Mouse (Mus musculus): ENCODE data around the gene Thsd4.
A peak's percentile ranks its signal among the peaks of the same experiment; 100 is the strongest.

The Thsd4 gene

GRCm38 (mm10) chr9:60150511-60150910 lies 371.3 kb downstream of the Thsd4 start:
- DNase-seq (ENCODE audit: low read depth, low spot score), result no peak

- DNase-seq (ENCODE audit: low read depth, low spot score), result no peak
Measured at GRCm38 (mm10) chr9:60148988-60149387, 372.9 kb downstream of the Thsd4 start.

DNA sequence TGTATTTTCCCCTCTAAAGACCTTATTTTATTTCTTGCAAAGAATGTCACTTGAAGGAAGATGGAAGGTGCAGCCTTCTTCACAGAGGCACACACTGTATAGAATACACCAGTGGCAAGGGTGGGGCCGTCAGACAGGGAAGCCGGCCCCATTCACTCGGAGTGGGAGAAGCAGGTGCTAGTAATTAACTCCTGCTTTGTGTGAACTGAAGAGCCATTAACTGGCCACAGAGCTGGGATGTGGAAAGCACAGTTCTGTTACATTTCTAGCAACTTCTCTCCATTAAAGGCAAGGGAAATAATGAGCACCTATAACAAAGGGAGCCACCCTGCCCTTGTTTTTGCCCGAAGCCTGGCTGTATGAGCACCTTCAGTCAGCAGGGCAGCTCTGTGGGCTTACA lies 374.4 kb downstream of the Thsd4 start:
- DNase-seq (ENCODE audit: low read depth, low spot score), result no peak

GRCm38 (mm10) chr9:60143816-60144215 lies 378.0 kb downstream of the Thsd4 start:
- no peak for DNase-seq (ENCODE audit: low read depth, low spot score)

DNA sequence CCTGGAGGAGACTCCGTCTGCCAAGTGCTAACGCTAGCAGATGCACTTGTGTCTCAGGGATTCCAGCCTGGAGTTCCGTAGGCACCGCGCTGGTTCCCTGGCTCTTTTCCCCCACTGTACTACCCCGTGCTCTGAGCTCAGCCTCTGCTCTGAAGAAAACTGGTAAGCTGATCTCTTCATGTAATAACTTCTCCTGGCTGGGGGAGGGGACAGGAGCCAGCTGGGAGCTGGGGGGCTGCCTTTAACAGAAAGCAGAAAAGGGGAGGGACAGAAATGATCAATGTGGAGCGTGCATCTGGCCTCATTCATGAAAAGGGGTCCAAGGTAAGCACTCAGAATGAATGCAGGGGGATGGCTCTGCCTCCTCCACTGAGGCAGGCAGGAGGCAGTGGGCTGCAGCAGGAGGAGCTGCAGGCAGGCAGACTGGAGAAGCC lies 380.7 kb downstream of the Thsd4 start:
- DNase-seq (ENCODE audit: low read depth, low spot score), result peak; percentile 47

DNA sequence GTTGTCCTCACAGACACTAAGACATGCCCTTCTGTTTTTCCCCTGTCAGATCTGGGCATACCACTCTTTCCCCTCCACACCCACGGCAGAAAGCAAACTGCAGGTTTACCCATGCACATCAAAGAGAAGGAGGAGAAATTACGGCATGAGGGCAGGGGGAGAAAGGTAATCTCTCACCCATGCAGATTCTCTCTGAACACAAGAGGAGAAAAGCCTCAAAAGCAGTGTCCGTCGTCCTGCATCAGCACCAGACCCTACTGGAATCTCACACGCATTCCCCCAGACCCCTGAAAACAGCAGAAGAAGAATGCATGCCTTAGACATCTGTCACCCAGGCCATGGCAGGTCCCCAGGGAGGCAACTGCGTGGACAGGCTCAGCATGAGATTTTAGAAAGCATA lies 381.4 kb downstream of the Thsd4 start:
- DNase-seq (ENCODE audit: low read depth, low spot score), result no peak

DNA sequence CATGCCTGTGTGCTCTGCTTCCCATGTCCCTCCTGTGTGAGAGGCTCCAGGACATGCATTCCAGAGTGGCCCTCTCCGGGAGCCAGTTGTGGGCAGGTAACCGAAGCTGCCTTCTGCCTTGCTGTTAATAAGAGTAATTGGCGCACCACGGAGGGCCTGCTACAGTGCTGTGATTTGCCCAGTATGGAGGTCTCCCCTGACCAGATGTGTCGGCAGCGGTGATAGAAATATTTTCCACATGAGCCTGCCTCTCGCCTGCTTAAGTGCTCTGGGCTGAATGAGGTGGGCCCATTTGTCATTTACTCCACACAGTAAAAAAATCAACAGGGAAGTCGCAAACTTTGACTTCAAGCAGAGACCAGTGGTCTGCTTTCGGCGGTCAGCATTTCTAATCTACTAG lies 382.4 kb downstream of the Thsd4 start:
- DNase-seq (ENCODE audit: low read depth, low spot score), result no peak

DNA sequence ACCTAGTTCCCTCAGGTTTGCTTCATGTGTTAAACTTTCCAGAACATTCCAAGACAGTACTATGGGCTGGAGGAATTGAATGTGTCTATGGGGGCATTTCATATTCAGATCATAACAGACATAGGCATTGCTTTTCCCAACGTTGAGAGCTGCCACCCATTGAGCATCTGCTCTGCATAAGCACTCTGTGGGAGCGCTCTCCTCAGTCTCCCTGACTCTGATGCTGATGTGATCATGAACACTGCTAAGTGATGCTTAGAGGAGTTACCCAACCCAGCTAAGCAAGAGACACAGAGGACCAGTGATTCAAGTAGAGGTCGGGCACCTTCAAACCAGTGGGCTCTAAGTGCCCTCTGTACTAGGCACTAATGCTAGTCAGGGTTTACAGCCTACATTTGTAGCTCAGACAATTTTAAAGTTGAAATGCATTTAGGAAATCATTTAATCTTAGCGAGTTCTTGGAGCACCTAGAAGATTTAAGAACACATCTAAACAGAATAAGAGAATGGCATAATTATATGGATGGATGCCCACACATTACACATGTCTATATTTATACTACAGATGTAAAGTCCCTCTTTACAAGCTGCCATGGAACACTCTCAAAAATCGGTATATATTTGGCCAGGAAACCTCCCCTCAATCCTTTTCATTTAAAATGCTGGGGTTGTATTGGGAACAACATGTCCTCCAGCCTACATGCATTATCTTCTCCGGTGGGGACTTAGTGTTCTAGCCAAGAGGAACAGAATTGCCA lies 392.4 kb downstream of the Thsd4 start:
- no peak for DNase-seq (ENCODE audit: low read depth, low spot score)

DNA sequence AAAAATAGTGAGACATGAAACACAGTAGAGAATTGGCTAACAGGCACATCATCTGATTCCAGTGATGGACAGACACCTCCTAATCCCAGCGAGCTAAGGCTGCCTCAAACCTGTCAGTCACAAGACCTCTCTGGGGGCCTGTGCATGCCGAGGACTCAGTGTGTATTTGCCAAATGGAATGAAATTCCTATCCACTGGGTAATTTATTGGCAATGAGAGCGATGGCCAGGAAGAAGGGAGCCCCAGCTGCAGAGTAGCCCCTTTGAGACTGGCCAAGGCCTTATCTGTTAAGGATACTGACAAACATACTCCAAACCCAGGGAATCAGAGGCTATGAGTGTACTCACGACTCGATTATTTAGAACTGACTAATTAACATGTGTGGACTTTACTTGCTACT lies 394.9 kb downstream of the Thsd4 start:
- no peak for DNase-seq (ENCODE audit: low read depth, low spot score)

DNA sequence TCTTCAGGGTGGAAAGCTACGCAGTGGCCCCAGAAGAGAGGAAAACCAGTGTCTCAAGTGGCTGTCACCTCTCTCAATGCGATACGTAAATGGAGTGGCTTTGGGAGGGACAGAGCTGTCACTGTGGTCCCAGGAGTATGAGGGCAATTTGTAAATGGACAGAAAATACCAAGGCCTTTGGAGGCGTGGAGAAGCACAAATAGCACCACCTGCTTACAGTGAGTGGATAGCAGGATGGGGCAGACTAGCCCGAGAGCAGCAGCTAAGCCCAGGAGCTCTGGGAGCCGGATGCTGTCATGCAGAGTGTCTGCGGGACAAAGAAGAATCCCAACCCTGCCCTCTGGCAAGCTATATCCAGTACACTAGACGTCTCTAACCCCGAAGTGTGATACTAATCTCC lies 397.7 kb downstream of the Thsd4 start:
- DNase-seq (ENCODE audit: low read depth, low spot score), result no peak

DNA sequence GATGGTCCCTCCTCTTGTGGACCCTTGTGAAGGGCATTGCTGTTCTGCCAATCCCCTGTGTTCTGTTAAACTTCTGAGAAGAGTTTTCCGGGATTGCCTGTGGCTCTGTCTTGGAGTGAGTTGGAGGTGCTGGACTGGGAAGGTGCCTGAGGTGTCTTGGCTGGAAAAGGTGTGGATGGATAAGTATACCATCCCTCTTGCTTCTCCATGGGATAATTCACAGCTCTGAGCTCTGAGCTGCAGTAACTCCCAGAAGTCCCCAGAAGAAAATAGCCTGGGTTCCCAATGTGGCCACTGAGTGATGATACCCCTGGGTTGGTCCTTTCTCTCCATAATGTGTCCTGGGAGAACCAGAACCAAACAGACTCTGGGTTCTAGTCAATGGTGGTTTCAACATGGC lies 398.8 kb downstream of the Thsd4 start:
- no peak for DNase-seq (ENCODE audit: low read depth, low spot score)

GRCm38 (mm10) chr9:60119846-60120245 lies 402.0 kb downstream of the Thsd4 start:
- DNase-seq (ENCODE audit: low read depth, low spot score), result no peak

- no peak for DNase-seq (ENCODE audit: low read depth, low spot score)
Measured at GRCm38 (mm10) chr9:60117831-60118230, 404.0 kb downstream of the Thsd4 start.

DNA sequence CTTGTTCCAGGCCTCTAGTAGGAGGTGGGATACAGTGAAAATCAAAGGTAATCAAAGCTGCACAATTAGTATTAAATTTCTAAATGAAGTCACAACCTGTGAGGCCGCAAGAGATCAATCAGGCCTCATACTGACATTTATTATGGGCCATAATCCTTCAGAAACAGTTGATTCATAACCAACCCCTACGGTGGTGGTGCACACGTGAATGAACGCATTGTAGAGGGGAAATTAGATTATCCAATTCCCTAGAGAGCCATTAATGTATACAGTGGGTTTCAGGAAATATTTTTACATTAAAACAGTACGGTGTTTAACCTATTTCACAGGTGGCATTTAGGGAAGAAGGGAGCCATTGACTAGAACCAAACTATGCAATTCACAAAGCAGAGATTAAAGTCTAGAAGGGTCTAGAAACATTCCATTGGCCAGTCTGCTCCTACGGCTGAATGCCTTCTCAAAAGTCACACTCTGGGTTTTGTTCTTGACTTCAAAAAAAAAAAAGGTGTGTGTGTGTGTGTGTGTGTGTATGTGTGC lies 406.1 kb downstream of the Thsd4 start:
- no peak for DNase-seq (ENCODE audit: low read depth, low spot score)

GRCm38 (mm10) chr9:60115306-60115705 lies 406.5 kb downstream of the Thsd4 start:
- no peak for DNase-seq (ENCODE audit: low read depth, low spot score)

DNA sequence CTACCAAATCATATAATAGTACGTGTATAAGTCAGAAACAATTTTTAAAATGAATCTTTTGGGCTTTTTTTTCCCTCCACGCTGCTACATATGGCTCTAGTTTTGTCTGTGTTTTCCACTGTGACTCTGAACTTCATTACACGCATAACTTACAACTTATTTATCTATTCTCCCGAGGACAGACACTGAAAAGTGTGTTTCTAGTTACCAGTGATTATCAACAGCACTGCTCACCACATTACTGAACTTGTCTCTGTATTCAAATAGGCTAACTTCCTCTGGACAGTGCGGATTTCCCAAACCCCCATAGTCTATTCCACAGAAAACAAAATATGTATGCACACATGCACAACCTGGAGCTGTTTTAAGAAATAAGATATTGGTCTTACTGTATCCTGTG lies 411.6 kb downstream of the Thsd4 start:
- DNase-seq (ENCODE audit: low read depth, low spot score), result no peak

- DNase-seq (ENCODE audit: low read depth, low spot score), result no peak
Measured at GRCm38 (mm10) chr9:60106683-60107082, 415.2 kb downstream of the Thsd4 start.

DNA sequence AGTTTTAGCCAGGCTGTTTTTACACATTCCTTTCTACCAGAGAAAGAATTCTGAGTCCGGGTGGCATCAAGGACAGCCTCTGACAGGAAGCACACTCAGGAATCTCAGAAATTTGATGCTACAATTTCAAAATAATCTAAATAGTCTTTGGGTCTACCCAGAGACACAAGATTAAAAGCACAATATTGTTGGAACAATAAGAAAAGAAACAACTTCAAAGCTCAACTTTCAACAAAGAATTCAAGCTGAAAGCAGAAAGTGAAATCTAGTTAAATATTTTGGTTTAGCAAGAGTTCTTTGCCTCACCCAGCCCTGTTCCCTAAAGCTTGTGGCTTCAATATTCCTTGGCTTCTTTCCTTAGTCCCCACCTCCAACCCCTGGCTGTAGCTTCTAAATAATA lies 415.7 kb downstream of the Thsd4 start:
- no peak for DNase-seq (ENCODE audit: low read depth, low spot score)

DNA sequence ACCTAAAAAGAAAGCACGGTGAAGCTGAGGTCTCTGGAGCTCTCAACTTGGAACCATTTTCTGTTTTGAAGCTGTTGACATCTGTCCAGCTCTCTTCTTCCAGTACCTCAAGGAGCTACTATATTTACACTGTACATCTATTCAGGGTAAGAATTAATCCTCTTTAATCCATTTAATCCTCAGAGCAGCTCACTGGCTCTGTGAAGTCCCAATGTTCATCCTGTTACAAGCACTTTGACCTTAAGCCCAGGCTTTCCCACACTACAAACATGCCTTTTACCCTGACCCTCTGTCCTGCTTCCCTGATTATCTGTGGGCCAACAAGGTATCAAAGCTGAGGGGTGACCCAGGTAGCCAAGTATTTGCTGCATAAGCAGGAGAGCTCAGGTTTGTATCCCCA lies 427.6 kb downstream of the Thsd4 start:
- no peak for DNase-seq (ENCODE audit: low read depth, low spot score)

GRCm38 (mm10) chr9:60092428-60092827 lies 429.4 kb downstream of the Thsd4 start:
- no peak for DNase-seq (ENCODE audit: low read depth, low spot score)

DNA sequence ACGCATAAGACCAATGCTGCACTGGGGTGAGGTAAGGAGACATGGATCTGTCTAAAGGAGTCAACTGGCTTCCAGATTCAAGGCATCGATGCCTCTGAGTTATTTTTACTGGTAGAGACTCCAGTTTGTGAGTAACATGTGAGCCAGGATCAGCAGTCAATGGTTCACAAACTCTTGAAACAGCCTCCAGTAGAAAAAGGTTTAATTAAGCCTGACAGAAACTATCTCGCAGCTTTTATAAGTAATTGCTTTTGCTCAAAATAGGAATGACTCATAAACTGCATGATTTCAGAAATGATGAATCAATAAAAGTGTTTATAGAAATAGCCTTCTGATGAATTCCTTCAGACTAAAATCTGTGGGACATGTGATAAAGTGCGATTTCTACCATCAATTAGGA lies 432.4 kb downstream of the Thsd4 start:
- no peak for DNase-seq (ENCODE audit: low read depth, low spot score)

- no peak for DNase-seq (ENCODE audit: low read depth, low spot score)
Measured at GRCm38 (mm10) chr9:60088101-60088500, 433.7 kb downstream of the Thsd4 start.

DNA sequence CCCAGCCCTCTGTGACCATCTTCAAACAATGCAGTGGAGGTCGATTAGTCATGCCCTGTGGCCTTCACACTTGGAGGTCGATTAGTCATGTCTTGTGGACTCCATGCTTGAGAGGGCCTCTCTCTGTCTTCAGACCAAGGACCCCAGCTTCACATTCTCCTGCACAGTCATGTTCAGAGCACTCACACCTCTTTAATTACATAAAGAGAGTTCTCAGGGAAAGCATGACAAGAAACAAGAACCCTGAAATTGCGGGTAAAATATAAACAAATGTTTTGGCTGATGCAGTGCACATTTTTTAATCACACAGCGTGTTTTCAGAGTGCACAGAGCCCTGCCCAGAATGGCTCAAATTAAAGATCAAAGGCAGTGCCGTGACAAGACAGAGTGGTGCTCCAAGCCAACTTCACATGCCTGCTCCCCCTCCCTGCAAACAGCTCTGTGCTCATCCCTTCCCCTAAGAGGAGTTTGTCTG lies 439.7 kb downstream of the Thsd4 start:
- no peak for DNase-seq (ENCODE audit: low read depth, low spot score)

DNA sequence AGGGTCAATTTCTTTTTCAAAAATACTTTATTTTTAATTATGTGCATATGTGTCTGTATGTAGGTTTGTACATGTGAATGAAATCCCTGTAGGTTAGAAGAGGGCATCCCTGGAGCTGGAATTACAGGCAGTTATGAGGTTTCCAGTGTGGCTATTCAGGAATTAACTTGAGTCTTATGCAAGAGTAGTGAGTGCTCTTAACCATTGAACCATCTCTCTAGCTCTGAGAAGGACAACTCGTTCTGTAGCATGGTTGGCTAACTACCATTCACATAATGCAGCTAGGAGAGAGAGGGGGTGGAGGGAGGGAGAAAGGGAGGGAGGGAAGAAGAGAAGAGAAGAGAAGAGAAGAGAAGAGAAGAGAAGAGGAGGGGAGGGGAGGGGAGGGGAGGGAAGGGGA lies 444.1 kb downstream of the Thsd4 start:
- DNase-seq (ENCODE audit: low read depth, low spot score), result no peak
